Mouse (Mus musculus) liver, adult 2 months (tissue): ENCODE results near the gene Adamtsl3.

Experiments
- CTCF ChIP-seq: fragments of 200-500 bp; IDR thresholded peaks from 2 replicates; pipeline ENCODE4 v1.5.1; 2011; ENCODE audit warnings: low read depth, low read length, control low read depth
- POLR2A ChIP-seq: fragments of 200-500 bp; IDR thresholded peaks from 2 replicates; pipeline ENCODE4 v1.6.1; 2011; ENCODE audit warnings: low read length, control low read depth; ENCODE audit not compliant: insufficient read depth; ENCODE audit errors: extremely low read depth

- TF ChIP-seq POLR2A, result no peak
- TF ChIP-seq CTCF, result no peak
Measured at GRCm38 (mm10) chr7:82478461-82478860, 143.0 kb downstream of the Adamtsl3 start.
